Mouse (Mus musculus) brain, embryonic 14.5 days (tissue): ENCODE results near the gene Adat1.

Experiments used
- CTCF ChIP-seq: fragments of 200-500 bp; IDR thresholded peaks from 2 replicates; pipeline ENCODE4 v1.5.1; 2012; ENCODE audit warnings: inconsistent platforms, mild to moderate bottlenecking, moderate library complexity, borderline replicate concordance; ENCODE audit not compliant: insufficient read depth, insufficient read length; ENCODE audit errors: extremely low read depth
- POLR2A ChIP-seq: fragments of 200-500 bp; IDR thresholded peaks from 2 replicates; pipeline ENCODE4 v1.6.1; 2012; ENCODE audit warnings: mild to moderate bottlenecking, inconsistent platforms, borderline replicate concordance; ENCODE audit not compliant: poor library complexity, insufficient read depth, insufficient read length, severe bottlenecking; ENCODE audit errors: extremely low read depth

- no peak for TF ChIP-seq POLR2A
- TF ChIP-seq CTCF, result no peak
Measured at GRCm38 (mm10) chr8:111968541-111968940, 23.6 kb downstream of the Adat1 start.
